Mouse (Mus musculus) adipocyte (in vitro differentiated cells): ENCODE data around the gene Ap2b1.
"Not testable (repeated sequence)": the region's sequence is repeated elsewhere in the genome, so short reads cannot be mapped to it uniquely, and the experiment has no call there.

Experiments
- DNase-seq: peaks from one replicate; pipeline ENCODE4 v3.0.0-alpha.2; 2016; ENCODE audit warnings: low spot score

The Ap2b1 gene

GRCm38 (mm10) chr11:83298225-83299195 is at the start of gene Ap2b1:
TSS of gene Ap2b1 (plus strand) at chr11:83299024.
- peak; percentile 93 for DNase-seq

GRCm38 (mm10) chr11:83257211-83257610 is 41.6 kb upstream of the Ap2b1 start:
- DNase-seq = not testable (repeated sequence)

GRCm38 (mm10) chr11:83262673-83263072 is 36.2 kb upstream of the Ap2b1 start:
- DNase-seq = no peak

GRCm38 (mm10) chr11:83263146-83263545 is 35.7 kb upstream of the Ap2b1 start:
- peak; percentile 19 for DNase-seq

- no peak for DNase-seq
Measured at GRCm38 (mm10) chr11:83270842-83271150, 28.0 kb upstream of the Ap2b1 start.

GRCm38 (mm10) chr11:83271151-83271950 is 27.5 kb upstream of the Ap2b1 start:
- peak; percentile 78 for DNase-seq

GRCm38 (mm10) chr11:83271951-83272843 is 26.6 kb upstream of the Ap2b1 start:
- no peak for DNase-seq

GRCm38 (mm10) chr11:83276251-83276650 is 22.6 kb upstream of the Ap2b1 start:
- no peak for DNase-seq

- DNase-seq = no peak
Measured at GRCm38 (mm10) chr11:83279024-83279423, 19.8 kb upstream of the Ap2b1 start.

- DNase-seq = no peak
Measured at GRCm38 (mm10) chr11:83279691-83280090, 19.1 kb upstream of the Ap2b1 start.

GRCm38 (mm10) chr11:83282084-83282483 is 16.7 kb upstream of the Ap2b1 start:
- DNase-seq = no peak

GRCm38 (mm10) chr11:83285627-83286026 is 13.2 kb upstream of the Ap2b1 start:
- DNase-seq = no peak

GRCm38 (mm10) chr11:83286566-83286965 is 12.3 kb upstream of the Ap2b1 start, which contains the start of gene Slfn14:
TSS of gene Slfn14 (minus strand) at chr11:83286726.
- no peak for DNase-seq

GRCm38 (mm10) chr11:83289036-83289435 is 9.8 kb upstream of the Ap2b1 start:
- no peak for DNase-seq

GRCm38 (mm10) chr11:83289633-83290032 is 9.2 kb upstream of the Ap2b1 start:
- no peak for DNase-seq

GRCm38 (mm10) chr11:83291375-83292250 is 7.2 kb upstream of the Ap2b1 start:
- peak; percentile 97 for DNase-seq

- peak; percentile 32 for DNase-seq
Measured at GRCm38 (mm10) chr11:83292251-83292587, 6.6 kb upstream of the Ap2b1 start.

- DNase-seq = no peak
Measured at GRCm38 (mm10) chr11:83293182-83293581, 5.6 kb upstream of the Ap2b1 start.

- DNase-seq = no peak
Measured at GRCm38 (mm10) chr11:83294133-83294532, 4.7 kb upstream of the Ap2b1 start.

- DNase-seq = no peak
Measured at GRCm38 (mm10) chr11:83297816-83298215, 1.0 kb upstream of the Ap2b1 start.

GRCm38 (mm10) chr11:83299724-83300123 is 900 bp downstream of the Ap2b1 start:
- DNase-seq = no peak
